Mouse (Mus musculus) liver, embryonic 12.5 days (tissue): ENCODE measurements around the gene Gipr. TPM values are rescaled to one million over a fixed set of nuclear protein-coding genes. Genes with fewer than 3 reads are reported as not detected.

Experiments
- ATAC-seq: fragments of 200-750 bp; cut with Nextera tagmentation; 2 replicates; pipeline ENCODE4 v1.8.0; 2017; ENCODE audit warnings: moderate number of reproducible peaks, mild to moderate bottlenecking, moderate library complexity
- H3K27ac ChIP-seq: fragments of 300-500 bp; sonication (generic); 2 replicates; pipeline ENCODE4 v1.5.1; 2016; ENCODE audit warnings: mild to moderate bottlenecking
- H3K27me3 ChIP-seq: fragments of 300-500 bp; sonication (generic); replicated peaks from 2 replicates; pipeline ENCODE4 v1.6.1; 2016; ENCODE audit warnings: mild to moderate bottlenecking, moderate library complexity
- H3K36me3 ChIP-seq: fragments of 300-500 bp; sonication (generic); 2 replicates; pipeline ENCODE4 v1.6.1; 2016; ENCODE audit warnings: mild to moderate bottlenecking, moderate library complexity
- H3K4me1 ChIP-seq: fragments of 300-500 bp; sonication (generic); 2 replicates; pipeline ENCODE4 v1.6.1; 2016
- H3K4me2 ChIP-seq: fragments of 300-500 bp; sonication (generic); 2 replicates; pipeline ENCODE4 v1.6.1; 2016; ENCODE audit warnings: mild to moderate bottlenecking, moderate library complexity
- H3K4me3 ChIP-seq: fragments of 300-500 bp; sonication (generic); 2 replicates; pipeline ENCODE4 v1.5.1; 2016; ENCODE audit warnings: mild to moderate bottlenecking, moderate library complexity
- H3K9ac ChIP-seq: fragments of 300-500 bp; sonication (generic); 2 replicates; pipeline ENCODE4 v1.6.1; 2016; ENCODE audit warnings: mild to moderate bottlenecking, moderate library complexity
- H3K9me3 ChIP-seq: fragments of 300-500 bp; sonication (generic); replicated peaks from 2 replicates; pipeline ENCODE4 v1.6.1; 2016; ENCODE audit warnings: mild to moderate bottlenecking, moderate library complexity
- WGBS: fragments of 180-500 bp; shearing (Covaris S2); methylation state at CpG from one replicate; pipeline ENCODE4 v1.1.7; 2016; ENCODE audit not compliant: insufficient replicate concordance; 5-methylcytosine and 5-hydroxymethylcytosine counted together
- microRNA counts: library from miRNA; unstranded; fragments of <30 nt; microRNA quantifications from one replicate; lab custom pipeline; 2017
- microRNA-seq: library from miRNA; unstranded; fragments of <30 nt; microRNA quantifications from one replicate; pipeline ENCODE4, GENCODE M21; 2017
- polyA plus RNA-seq: library from polyadenylated mRNA; unstranded; fragments of >200 nt; fragmentation: Nextera tagmentation; extraction: Ambion mirVana; gene quantifications from 2 replicates; pipeline ENCODE4 v1.2.1, GENCODE M21; 2016

Gene Gipr
- polyA plus RNA-seq, 1 experiment from 2014 or later = 0.18 TPM

GRCm38 (mm10) chr7:19118028-19118771 is 47.7 kb downstream of the Gipr start, which contains the start of gene Gm4969:
TSS of gene Gm4969 (minus strand) at chr7:19118368.
- no peak for ATAC-seq
- no peak within 1 kb of the TSS for H3K9ac ChIP-seq
- 21% methylated on average over 64 of the region's 64 CpGs for WGBS

DNA sequence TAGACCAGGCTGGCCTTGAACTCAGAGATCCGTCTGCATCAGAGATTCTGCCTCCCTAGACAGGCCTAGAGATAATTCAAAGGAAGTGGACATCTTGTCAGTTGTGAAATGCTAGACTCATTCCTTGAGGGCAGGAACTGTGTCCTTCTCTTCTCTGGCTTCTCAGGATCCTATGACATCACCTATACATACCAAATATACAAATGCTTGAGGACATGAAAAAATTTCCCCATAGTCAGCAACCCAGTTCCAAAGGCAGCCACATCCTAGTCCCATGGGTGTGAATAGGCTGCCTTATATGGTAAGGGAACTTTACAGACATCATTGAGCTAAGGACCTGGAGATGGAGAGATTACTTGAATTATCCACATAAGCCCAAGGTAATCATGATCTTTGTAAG is 56.4 kb downstream of the Gipr start:
- Histone ChIP-seq H3K9me3 (no peaks in the 10 kb centered on the region), H3K27ac (no peak overlapping the region), H3K4me2 (no peak overlapping the region), H3K27me3 (peaks cover 37% of the 10 kb centered on the region), H3K9ac (no peak overlapping the region), H3K36me3 (no peaks in the 10 kb centered on the region), H3K4me1 (no peaks in the 10 kb centered on the region), H3K4me3 (no peak overlapping the region)
- 66% methylated on average over 1 of the region's 1 CpGs for WGBS
- ATAC-seq = no peak

More at GRCm38 (mm10) chr7:19118028-19118771, 47.7 kb downstream of the Gipr start, which contains the start of gene Gm4969:
- H3K4me1 ChIP-seq = peaks cover 29% of the 10 kb centered on the region
- 0 out of 2 replicates have a peak within 1 kb of the TSS, but pooled peaks have one; percentile 8 for H3K4me3 ChIP-seq
- H3K27me3 ChIP-seq = peaks cover 16% of the 10 kb centered on the region
- no peaks in the 10 kb centered on the region for H3K36me3 ChIP-seq
- H3K4me2 ChIP-seq = peak within 1 kb of the TSS; percentile 95
- H3K27ac ChIP-seq = no peak within 1 kb of the TSS
- peaks cover 8% of the 10 kb centered on the region for H3K9me3 ChIP-seq

DNA sequence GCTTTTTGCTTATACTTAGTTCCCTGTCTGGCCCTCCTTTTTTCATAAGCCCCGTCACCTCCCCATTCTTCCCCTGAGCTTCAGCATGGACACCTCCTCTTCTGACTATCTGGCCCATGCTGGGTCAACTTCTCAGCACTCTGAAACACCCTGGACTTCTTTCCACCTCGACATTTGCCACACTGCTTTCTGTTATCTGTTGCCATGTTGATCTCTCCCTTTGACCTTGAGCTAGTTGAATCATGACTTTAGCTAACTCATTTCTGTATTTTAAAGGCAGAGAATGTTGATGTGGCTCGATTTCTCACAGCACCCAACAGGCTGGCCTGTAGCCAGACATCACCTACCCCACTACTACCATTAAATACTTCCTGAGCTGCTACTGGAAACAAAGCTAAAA is 58.5 kb downstream of the Gipr start:
- H3K9ac ChIP-seq = no peak overlapping the region
- no peaks in the 10 kb centered on the region for H3K4me1 ChIP-seq
- WGBS = 28% methylated on average over 3 of the region's 3 CpGs
- H3K27me3 ChIP-seq = peaks cover 45% of the 10 kb centered on the region
- no peak for ATAC-seq
- H3K27ac ChIP-seq = no peak overlapping the region
- H3K36me3 ChIP-seq = no peaks in the 10 kb centered on the region
- H3K9me3 ChIP-seq = no peaks in the 10 kb centered on the region
- H3K4me3 ChIP-seq = no peak overlapping the region
- no peak overlapping the region for H3K4me2 ChIP-seq

MicroRNAs encoded within 50 kb of the gene (microRNA counts, 519-probe panel; counts per million panel counts)
- microRNA mmu-miR-330 (lab: Ali Mortazavi, UCI) = 582 counts per million, percentile 70 among the panel's probes with 10 or more counts

Small RNA genes within 50 kb of the gene (microRNA-seq; reads per million reads assigned to microRNA genes)
- gene Mir330 = 222 reads per million, percentile 57 among the genes with 10 or more reads in this experiment

Other genes with a start within 250 kb of the Gipr start
- 0.13 and 0.16 TPM in 2 replicates for gene Nova2, start 240.2 kb downstream of the Gipr start, polyA plus RNA-seq
- not detected in 2 replicates for gene Nanos2, start 178.7 kb downstream of the Gipr start, polyA plus RNA-seq
- gene Mypop, start 174.9 kb downstream of the Gipr start, polyA plus RNA-seq = 1.3 and 1.7 TPM in 2 replicates
- gene Irf2bp1, start 162.1 kb downstream of the Gipr start, polyA plus RNA-seq = 20.1 and 22.3 TPM in 2 replicates
- 25.3 and 26.6 TPM in 2 replicates for gene Foxa3, start 142.6 kb downstream of the Gipr start, polyA plus RNA-seq
- 30.3 and 33.3 TPM in 2 replicates for gene Sympk, start 141.8 kb downstream of the Gipr start, polyA plus RNA-seq
- gene Rsph6a, start 111.4 kb downstream of the Gipr start, polyA plus RNA-seq = not detected in 2 replicates
- 7.4 and 7.9 TPM in 2 replicates for gene Dmwd, start 89.9 kb downstream of the Gipr start, polyA plus RNA-seq
- 8.5 and 9.8 TPM in 2 replicates for gene Dmpk, start 82.3 kb downstream of the Gipr start, polyA plus RNA-seq
- 1.8 TPM in 2 replicates for gene Six5, start 71.5 kb downstream of the Gipr start, polyA plus RNA-seq
- gene Gm4969, start 47.8 kb downstream of the Gipr start, polyA plus RNA-seq = 0.55 and 0.66 TPM in 2 replicates
- gene Fbxo46, start 46.3 kb downstream of the Gipr start, polyA plus RNA-seq = 8.1 and 10.1 TPM in 2 replicates
- gene Qpctl, start 16.8 kb downstream of the Gipr start, polyA plus RNA-seq = 4.9 and 5.5 TPM in 2 replicates
- 97.8 and 98.3 TPM in 2 replicates for gene Snrpd2, start 16.4 kb downstream of the Gipr start, polyA plus RNA-seq
- 4.1 and 5.1 TPM in 2 replicates for gene Eml2, start 10.3 kb upstream of the Gipr start, polyA plus RNA-seq
- 0.51 and 0.62 TPM in 2 replicates for gene Gpr4, start 46.4 kb upstream of the Gipr start, polyA plus RNA-seq
- 22.1 and 23.3 TPM in 2 replicates for gene Opa3, start 62.2 kb upstream of the Gipr start, polyA plus RNA-seq
- gene Vasp, start 105.7 kb upstream of the Gipr start, polyA plus RNA-seq = 61.1 and 61.5 TPM in 2 replicates
- not detected in 2 replicates for gene Ppm1n, start 113.9 kb upstream of the Gipr start, polyA plus RNA-seq
- 5.1 and 5.6 TPM in 2 replicates for gene Rtn2, start 116.5 kb upstream of the Gipr start, polyA plus RNA-seq
- gene Fosb, start 143.9 kb upstream of the Gipr start, polyA plus RNA-seq = 0.04 and 0.05 TPM in 2 replicates
- 25.8 and 31.5 TPM in 2 replicates for gene Ercc1, start 178.7 kb upstream of the Gipr start, polyA plus RNA-seq
- 19.5 and 19.9 TPM in 2 replicates for gene Cd3eap, start 193.4 kb upstream of the Gipr start, polyA plus RNA-seq
- 1.7 and 1.9 TPM in 2 replicates for gene Ppp1r13l, start 193.6 kb upstream of the Gipr start, polyA plus RNA-seq
- 9.9 and 10.9 TPM in 2 replicates for gene Ercc2, start 215.9 kb upstream of the Gipr start, polyA plus RNA-seq
- gene Klc3, start 238.0 kb upstream of the Gipr start, polyA plus RNA-seq = 0.58 and 1.2 TPM in 2 replicates
- gene Ckm, start 238.6 kb upstream of the Gipr start, polyA plus RNA-seq = 0.15 and 0.20 TPM in 2 replicates